Mouse (Mus musculus): ENCODE results near the gene 6030408B16Rik. TPM values are rescaled to one million over a fixed set of nuclear protein-coding genes. Genes with fewer than 3 reads are reported as not detected.

The 6030408B16Rik gene
- total and polyA plus RNA-seq, 3 experiments: 0.70 to 6.3 (median 1.1) TPM

DNA sequence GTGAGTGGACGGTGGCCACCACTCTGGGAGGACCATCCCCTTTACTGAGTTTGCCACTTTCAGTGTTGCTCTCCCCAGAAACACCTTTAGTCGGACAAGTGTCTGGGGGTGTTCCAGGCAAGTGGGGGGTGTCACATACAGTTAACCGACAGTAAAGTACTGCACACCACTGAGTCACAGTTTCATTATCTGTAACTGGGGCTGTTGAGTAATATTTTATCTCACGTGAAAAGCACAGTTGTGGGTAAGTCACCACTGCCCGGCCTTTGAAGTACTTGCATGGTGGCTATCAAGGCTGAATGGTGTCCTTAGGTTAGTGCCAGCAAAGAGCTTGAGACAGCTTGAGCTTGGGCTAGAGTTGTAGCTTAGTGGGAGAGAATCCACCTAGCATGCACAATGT lies 10.5 kb upstream of the 6030408B16Rik start:
- Histone ChIP-seq H3K9ac (ENCODE audit: low read depth, low read length) (no peak overlapping the region), H3K4me3 (no peak overlapping the region), H3K27me3 (ENCODE audit: control insufficient read depth, insufficient read depth, low read length) (no peaks in the 10 kb centered on the region), H3K27ac (no peak overlapping the region), H3K79me2 (replicated peaks; ENCODE audit: control insufficient read depth, insufficient read depth, low read length) (peaks cover 6% of the 10 kb centered on the region; the same call in 1 of the 2 replicates), H3K36me3 (ENCODE audit: control insufficient read depth, insufficient read depth, low read length) (peaks cover 2% of the 10 kb centered on the region; the same call in 1 of the 2 replicates), H3K4me1 (ENCODE audit: control insufficient read depth, insufficient read depth, low read length) (peaks cover 4% of the 10 kb centered on the region)
- intact Hi-C loops (cut with DNase I): loop anchor here (2.0 to 5.0 kb wide), 2 partner anchors 16 to 60 kb away; partner anchors contain the start of gene Grasp
- DNase-seq: no peak
- TF ChIP-seq EP300 (IDR thresholded peaks at IDR 0.05; ENCODE audit: insufficient read depth, low read depth, low read length): no peak
- TF ChIP-seq CTCF (IDR thresholded peaks at IDR 0.05): no peak
- no peak for TF ChIP-seq POLR2A (IDR thresholded peaks at IDR 0.05; ENCODE audit: insufficient read depth, low read depth, low read length)
- 66% methylated on average over 5 of the region's 5 CpGs for WGBS

DNA sequence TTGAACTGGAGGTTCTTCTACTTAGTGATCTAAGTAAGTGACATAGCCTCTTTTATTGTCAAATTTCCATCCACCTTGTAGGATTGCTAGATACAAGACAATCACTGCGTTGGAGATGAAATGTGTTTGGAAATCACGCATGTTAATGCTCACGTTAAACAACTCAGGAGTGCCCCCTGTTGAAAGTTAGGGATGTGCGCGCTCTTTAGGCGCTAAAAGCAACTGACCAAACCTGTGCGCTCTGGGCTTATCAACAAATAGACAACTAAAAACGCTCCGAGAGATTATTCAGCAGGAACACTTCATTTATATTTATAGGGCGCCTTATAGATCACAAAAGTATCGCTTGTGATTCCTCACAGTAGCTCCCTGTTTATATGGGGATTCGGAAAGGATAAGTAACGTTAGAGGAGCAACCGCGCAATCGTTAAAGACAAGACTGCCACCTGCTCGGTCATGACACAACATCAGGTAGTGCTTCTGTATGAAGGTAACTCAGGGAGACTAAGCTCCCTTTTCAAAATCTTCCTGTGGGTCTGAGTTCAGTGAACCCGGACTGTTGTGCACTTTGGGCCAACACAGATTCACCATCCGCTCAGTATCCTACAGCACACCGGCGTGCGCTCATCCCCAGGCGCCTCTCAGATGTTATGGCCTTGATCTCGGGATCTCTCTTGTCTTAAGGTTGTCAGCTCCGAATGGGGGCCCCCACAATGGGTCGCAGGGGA lies 9.7 kb upstream of the 6030408B16Rik start:
- no peaks in the 10 kb centered on the region for H3K27me3 ChIP-seq (ENCODE audit: control insufficient read depth, insufficient read depth, low read length)
- H3K4me1 ChIP-seq (ENCODE audit: control insufficient read depth, insufficient read depth, low read length): peaks cover 4% of the 10 kb centered on the region
- intact Hi-C loops (cut with DNase I): loop anchor here (1.0 to 5.0 kb wide), 4 partner anchors 17 to 61 kb away; partner anchors contain the start of gene Grasp
- peak; percentile 62 to 69 for DNase-seq
- peaks cover 2% of the 10 kb centered on the region; the same call in 1 of the 2 replicates for H3K36me3 ChIP-seq (ENCODE audit: control insufficient read depth, insufficient read depth, low read length)
- H3K27ac ChIP-seq: peak overlapping the region; percentile 100
- H3K4me3 ChIP-seq: peak overlapping the region; percentile 91
- TF ChIP-seq POLR2A (IDR thresholded peaks at IDR 0.05; ENCODE audit: insufficient read depth, low read depth, low read length) (0 out of 2 replicates have a peak, but pooled peaks have one; percentile 20), CTCF (IDR thresholded peaks at IDR 0.05) (peak; percentile 77), EP300 (IDR thresholded peaks at IDR 0.05; ENCODE audit: insufficient read depth, low read depth, low read length) (no peak)
- WGBS: 2% methylated on average over 26 of the region's 26 CpGs
- peak overlapping the region; percentile 76 for H3K9ac ChIP-seq (ENCODE audit: low read depth, low read length)
- H3K79me2 ChIP-seq (replicated peaks; ENCODE audit: control insufficient read depth, insufficient read depth, low read length): peaks cover 6% of the 10 kb centered on the region; the same call in 1 of the 2 replicates

DNA sequence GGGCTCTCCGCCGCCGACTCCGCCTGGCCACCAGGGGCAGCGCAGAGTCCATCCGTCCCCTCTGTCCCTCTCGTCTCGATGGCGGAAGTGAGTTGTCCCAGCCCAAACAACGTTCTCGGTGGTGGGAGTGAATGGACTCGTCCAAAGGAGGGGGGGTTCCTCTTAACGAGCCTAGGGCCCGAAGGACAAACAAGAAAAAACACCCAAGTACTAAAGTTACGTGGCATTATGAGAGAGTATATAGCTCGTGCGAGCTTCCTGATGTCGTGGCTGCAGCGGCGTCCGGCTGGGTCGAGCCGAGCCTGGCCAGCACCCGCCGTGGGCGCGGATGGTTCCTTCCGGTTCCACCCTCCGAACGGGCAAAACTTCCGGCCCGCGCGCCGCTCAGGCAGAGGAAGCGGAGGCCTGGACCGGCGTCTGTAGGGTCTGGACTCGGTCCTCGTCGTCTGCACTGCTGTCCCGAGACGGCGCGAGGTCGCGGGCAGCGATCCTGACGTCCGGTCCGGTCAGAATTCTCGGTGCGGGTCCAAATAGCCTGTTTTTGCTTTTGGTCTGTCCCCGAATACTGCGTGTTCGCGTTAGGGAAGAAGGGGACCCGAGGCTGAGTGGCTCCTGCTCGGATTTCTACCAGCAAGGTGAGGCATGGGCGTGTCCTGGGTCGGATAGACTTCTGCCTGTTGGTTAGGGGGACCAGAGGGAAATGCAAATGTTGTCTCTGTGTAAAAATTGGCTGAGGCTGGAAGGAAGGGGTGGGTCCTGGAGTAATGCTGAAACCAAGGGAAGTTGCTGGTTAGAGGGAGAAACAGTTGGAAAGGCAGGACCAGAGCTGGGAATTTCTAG lies 8.9 kb upstream of the 6030408B16Rik start, which contains the start of gene Atg101:
Gene Atg101, plus strand, starts transcription at position 362 of the 840 bp plus-strand sequence.
- no peaks in the 10 kb centered on the region for H3K27me3 ChIP-seq (ENCODE audit: control insufficient read depth, insufficient read depth, low read length)
- peaks cover 4% of the 10 kb centered on the region for H3K4me1 ChIP-seq (ENCODE audit: control insufficient read depth, insufficient read depth, low read length)
- peaks cover 6% of the 10 kb centered on the region; the same call in 1 of the 2 replicates for H3K79me2 ChIP-seq (replicated peaks; ENCODE audit: control insufficient read depth, insufficient read depth, low read length)
- WGBS: under 1% methylated on average over 61 of the region's 61 CpGs
- H3K4me3 ChIP-seq: peak within 1 kb of the TSS; percentile 91
- peak; percentile 94 for TF ChIP-seq POLR2A (IDR thresholded peaks at IDR 0.05; ENCODE audit: insufficient read depth, low read depth, low read length)
- 0 out of 2 replicates have a peak, but pooled peaks have one; percentile 67 for TF ChIP-seq EP300 (IDR thresholded peaks at IDR 0.05; ENCODE audit: insufficient read depth, low read depth, low read length)
- TF ChIP-seq CTCF (IDR thresholded peaks at IDR 0.05): peak; percentile 79
- peak within 1 kb of the TSS; percentile 93 for H3K9ac ChIP-seq (ENCODE audit: low read depth, low read length)
- H3K27ac ChIP-seq: peak within 1 kb of the TSS; percentile 100
- H3K36me3 ChIP-seq (ENCODE audit: control insufficient read depth, insufficient read depth, low read length): peaks cover 2% of the 10 kb centered on the region; the same call in 1 of the 2 replicates
- peak; percentile 92 to 94 for DNase-seq
- intact Hi-C loops (cut with DNase I): loop anchor here (1.0 to 5.0 kb wide), 5 partner anchors 17 to 62 kb away; partner anchors contain the start of gene Grasp

DNA sequence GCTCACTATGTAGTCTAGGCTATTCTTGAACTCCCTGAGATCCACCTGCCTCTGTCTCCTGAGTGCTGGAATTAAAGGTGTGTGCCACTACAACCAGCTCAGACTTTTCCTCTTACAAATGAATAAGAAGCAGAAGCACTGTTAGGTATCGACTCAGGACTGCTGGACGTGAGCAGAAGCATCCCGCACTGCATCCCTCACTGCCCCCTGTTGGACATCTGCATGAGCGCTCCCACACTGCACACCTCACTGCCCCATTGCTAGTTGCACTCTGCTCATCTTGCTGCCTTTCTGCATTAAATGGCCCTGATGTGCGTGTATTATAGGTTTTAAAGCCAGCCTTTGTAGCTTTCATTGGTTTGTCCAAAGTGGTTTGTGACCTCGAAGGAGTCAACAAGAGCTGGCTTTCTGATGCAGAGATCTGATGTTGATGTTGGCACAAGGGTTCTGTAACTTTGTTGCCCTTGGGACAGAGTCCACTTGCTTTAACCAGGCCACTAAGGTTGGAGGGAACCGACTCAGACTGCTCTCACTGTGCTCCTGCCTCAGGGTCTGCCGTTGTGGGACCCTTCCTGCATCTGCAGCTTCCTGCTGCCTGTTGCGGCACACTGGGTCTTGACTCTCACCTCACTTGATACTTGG lies 6.8 kb upstream of the 6030408B16Rik start:
- Histone ChIP-seq H3K4me1 (ENCODE audit: control insufficient read depth, insufficient read depth, low read length) (peaks cover 4% of the 10 kb centered on the region), H3K27me3 (ENCODE audit: control insufficient read depth, insufficient read depth, low read length) (no peaks in the 10 kb centered on the region), H3K9ac (ENCODE audit: low read depth, low read length) (no peak overlapping the region), H3K79me2 (replicated peaks; ENCODE audit: control insufficient read depth, insufficient read depth, low read length) (peaks cover 6% of the 10 kb centered on the region; the same call in 1 of the 2 replicates), H3K27ac (no peak overlapping the region), H3K36me3 (ENCODE audit: control insufficient read depth, insufficient read depth, low read length) (peaks cover 2% of the 10 kb centered on the region; the same call in 1 of the 2 replicates), H3K4me3 (no peak overlapping the region)
- intact Hi-C loops (cut with DNase I): no loop called here
- DNase-seq: no peak
- TF ChIP-seq POLR2A (IDR thresholded peaks at IDR 0.05; ENCODE audit: insufficient read depth, low read depth, low read length) (no peak), CTCF (IDR thresholded peaks at IDR 0.05) (peak; percentile 64), EP300 (IDR thresholded peaks at IDR 0.05; ENCODE audit: insufficient read depth, low read depth, low read length) (no peak)
- WGBS: 49% methylated on average over 9 of the region's 9 CpGs

DNA sequence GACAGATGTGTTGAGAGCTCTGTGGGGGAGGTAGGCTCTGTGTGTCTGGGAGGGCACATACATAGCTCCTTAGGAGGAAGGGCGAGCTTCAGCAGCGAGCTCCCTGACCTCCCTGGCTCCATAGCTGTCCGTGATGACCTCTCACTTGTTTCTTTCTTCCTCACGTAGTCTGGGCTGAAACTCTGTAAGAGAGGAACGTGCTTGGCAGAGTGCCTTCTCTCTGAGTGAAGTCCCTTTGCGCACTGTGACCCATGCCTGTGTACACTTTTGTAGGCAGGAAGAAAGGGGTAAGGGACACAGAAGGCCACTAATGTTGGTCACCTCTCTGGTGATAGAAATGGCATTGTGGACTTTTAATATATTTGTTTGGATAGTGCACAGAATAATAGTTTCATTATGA lies 5.7 kb upstream of the 6030408B16Rik start:
- intact Hi-C loops (cut with DNase I): no loop called here
- peaks cover 2% of the 10 kb centered on the region; the same call in 1 of the 2 replicates for H3K36me3 ChIP-seq (ENCODE audit: control insufficient read depth, insufficient read depth, low read length)
- H3K79me2 ChIP-seq (replicated peaks; ENCODE audit: control insufficient read depth, insufficient read depth, low read length): peaks cover 6% of the 10 kb centered on the region; the same call in 1 of the 2 replicates
- no peak overlapping the region for H3K27ac ChIP-seq
- H3K4me1 ChIP-seq (ENCODE audit: control insufficient read depth, insufficient read depth, low read length): peaks cover 4% of the 10 kb centered on the region
- no peak overlapping the region for H3K9ac ChIP-seq (ENCODE audit: low read depth, low read length)
- DNase-seq: no peak
- H3K4me3 ChIP-seq: no peak overlapping the region
- TF ChIP-seq EP300 (IDR thresholded peaks at IDR 0.05; ENCODE audit: insufficient read depth, low read depth, low read length) (no peak), POLR2A (IDR thresholded peaks at IDR 0.05; ENCODE audit: insufficient read depth, low read depth, low read length) (no peak), CTCF (IDR thresholded peaks at IDR 0.05) (no peak)
- H3K27me3 ChIP-seq (ENCODE audit: control insufficient read depth, insufficient read depth, low read length): no peaks in the 10 kb centered on the region
- 59% methylated on average over 6 of the region's 6 CpGs for WGBS

Data from heart, adult 2 months (tissue).